Mouse (Mus musculus) ES-E14 (cell line): ENCODE data around the gene Kcnj16. TPM values are rescaled to one million over a fixed set of nuclear protein-coding genes. Genes with fewer than 3 reads are reported as not detected.

ENCODE experiments used
- DNase-seq: peaks from one replicate; pipeline ENCODE4 v3.0.0-alpha.2; 2013; ENCODE audit warnings: low read depth, low spot score
- H3K27ac ChIP-seq: 2 replicates; pipeline ENCODE4 v1.5.1; 2012; ENCODE audit warnings: low read depth, mild to moderate bottlenecking, low read length, moderate library complexity, mixed read lengths; ENCODE audit not compliant: poor library complexity, insufficient read depth, severe bottlenecking
- H3K36me3 ChIP-seq: 2 replicates; pipeline ENCODE4 v1.6.1; 2012; ENCODE audit warnings: mild to moderate bottlenecking, low read length, moderate library complexity, mixed read lengths; ENCODE audit not compliant: control insufficient read depth, poor library complexity, insufficient read depth, severe bottlenecking
- H3K4me1 ChIP-seq, 2 experiments: fragments of 150-350 bp in 1 of 2; sonication (generic) in 1 of 2; 2 replicates each; pipeline ENCODE4 v1.6.1; 2012; ENCODE audit warnings: low read length in 2 of 2, mild to moderate bottlenecking in 1 of 2, mixed read lengths in 1 of 2; ENCODE audit not compliant: control insufficient read depth in 2 of 2, insufficient read depth in 2 of 2, poor library complexity in 1 of 2
- H3K4me3 ChIP-seq, 2 experiments: fragments of 150-350 bp in 1 of 2; sonication (generic) in 1 of 2; 2 replicates each; pipeline ENCODE4 v1.5.1; 2012; ENCODE audit warnings: low read length in 2 of 2, low read depth in 1 of 2, mild to moderate bottlenecking in 1 of 2, mixed read lengths in 1 of 2; ENCODE audit not compliant: insufficient read depth in 1 of 2, poor library complexity in 1 of 2, severe bottlenecking in 1 of 2
- H3K9ac ChIP-seq: 2 replicates; pipeline ENCODE4 v1.6.1; 2012; ENCODE audit warnings: low read depth, mild to moderate bottlenecking, low read length, mixed read lengths; ENCODE audit not compliant: poor library complexity, insufficient read depth, severe bottlenecking
- H3K9me3 ChIP-seq: fragments of 150-350 bp; sonication (generic); 2 replicates; pipeline ENCODE4 v1.6.1; 2012; ENCODE audit warnings: low read depth, mild to moderate bottlenecking, low read length; ENCODE audit not compliant: control insufficient read depth, insufficient read depth
- CHD2 ChIP-seq: IDR thresholded peaks from 2 replicates; pipeline ENCODE4 v1.6.1; 2014; ENCODE audit warnings: mild to moderate bottlenecking, low read depth, low read length, inconsistent platforms
- HCFC1 ChIP-seq: IDR thresholded peaks from 2 replicates; pipeline ENCODE4 v1.6.1; 2012; ENCODE audit warnings: low read length, inconsistent platforms, borderline replicate concordance; ENCODE audit not compliant: insufficient read depth
- MAFK ChIP-seq: IDR thresholded peaks from 2 replicates; pipeline ENCODE4 v1.6.1; 2014; ENCODE audit warnings: mild to moderate bottlenecking, low read depth, low read length, inconsistent platforms; ENCODE audit not compliant: insufficient read depth
- ZC3H11A ChIP-seq: IDR thresholded peaks from 2 replicates; pipeline ENCODE4 v1.6.1; 2012; ENCODE audit warnings: low read depth, mild to moderate bottlenecking, inconsistent platforms, low read length, borderline replicate concordance
- ZNF384 ChIP-seq: IDR thresholded peaks from 2 replicates; pipeline ENCODE4 v1.6.1; 2012; ENCODE audit warnings: low read depth, low read length, inconsistent platforms
- in situ Hi-C, 2 experiments: fragments of 600-800 bp; cut with MboI; formaldehyde crosslinking; loops; one replicate each; pipeline ENCODE4 v1.15.1; 2025; ENCODE audit warnings: low sequenced_read_pairs in 2 of 2, inconsistent platforms in 1 of 2; ENCODE audit not compliant: unreplicated experiment in 2 of 2
- total RNA-seq: library from RNA; depleted of rRNA; stranded (reverse); fragments of 300-350 nt; gene quantifications from 2 replicates; pipeline ENCODE4 v1.2.3, GENCODE M21; 2012

The Kcnj16 gene
- total RNA-seq, 1 experiment, result not detected

GRCm38 (mm10) chr11:110956665-110957064 lies 11.2 kb upstream of the Kcnj16 start:
- H3K36me3 ChIP-seq, result no peaks in the 10 kb centered on the region
- no peak overlapping the region for H3K9ac ChIP-seq
- no peaks in the 10 kb centered on the region for H3K4me1 ChIP-seq
- DNase-seq, result no peak
- in situ Hi-C loops, result no loop called here
- TF ChIP-seq CHD2 (no peak), ZC3H11A (no peak), ZNF384 (no peak), HCFC1 (no peak), MAFK (no peak)
- no peaks in the 10 kb centered on the region for H3K9me3 ChIP-seq
- H3K4me3 ChIP-seq, result no peak overlapping the region
- H3K27ac ChIP-seq, result no peak overlapping the region

- Histone ChIP-seq H3K9me3 (no peaks in the 10 kb centered on the region), H3K36me3 (no peaks in the 10 kb centered on the region), H3K4me1 (no peaks in the 10 kb centered on the region), H3K9ac (no peak overlapping the region), H3K4me3 (no peak overlapping the region), H3K27ac (no peak overlapping the region)
- no peak for DNase-seq
- TF ChIP-seq ZNF384 (no peak), MAFK (no peak), CHD2 (no peak), ZC3H11A (no peak), HCFC1 (no peak)
- in situ Hi-C loops, result no loop called here
These were observed 6.2 kb upstream of the Kcnj16 start for GRCm38 (mm10) chr11:110961592-110962021.

DNA sequence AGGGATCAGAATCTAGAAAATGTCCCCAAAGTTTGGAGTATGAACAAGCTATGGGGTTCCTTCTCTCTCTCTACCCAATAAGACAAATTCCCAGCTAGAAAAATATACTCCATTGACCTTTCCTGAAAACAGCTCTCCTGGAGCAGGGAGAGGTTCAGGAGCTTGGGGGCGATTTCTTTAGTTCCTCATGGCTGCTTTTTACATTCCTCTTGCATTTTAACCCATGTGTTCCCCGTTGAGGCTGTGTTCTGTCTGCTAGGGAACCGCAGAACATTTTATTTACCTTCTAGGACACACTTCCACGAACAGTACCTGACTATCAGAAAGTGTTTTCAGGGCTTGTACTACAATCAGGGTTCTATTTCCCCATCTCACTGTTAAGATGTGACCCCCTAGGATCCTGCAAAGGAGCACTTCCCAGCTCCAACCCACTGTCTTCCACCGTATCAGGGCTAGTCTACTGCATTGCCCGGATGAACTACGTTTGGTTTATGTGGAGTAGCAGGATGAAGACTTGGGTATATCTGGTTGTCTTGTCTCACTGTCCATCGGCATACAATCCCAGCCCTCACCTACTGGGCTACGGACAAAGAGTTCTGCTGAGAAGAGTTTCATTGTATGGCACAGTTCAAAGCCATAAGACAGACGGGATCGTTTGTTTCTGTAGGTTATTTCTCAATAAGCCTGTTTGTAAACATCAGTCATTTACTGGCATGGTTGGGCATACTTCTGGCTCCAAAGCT lies 643 bp upstream of the Kcnj16 start:
- no peak for DNase-seq
- Histone ChIP-seq H3K4me1 (no peaks in the 10 kb centered on the region), H3K4me3 (no peak overlapping the region), H3K27ac (no peak overlapping the region), H3K9ac (no peak overlapping the region), H3K9me3 (no peaks in the 10 kb centered on the region), H3K36me3 (no peaks in the 10 kb centered on the region)
- in situ Hi-C loops, result no loop called here
- no peak for TF ChIP-seq HCFC1
- no peak for TF ChIP-seq ZNF384
- TF ChIP-seq ZC3H11A, result no peak
- TF ChIP-seq MAFK, result no peak
- TF ChIP-seq CHD2, result no peak

DNA sequence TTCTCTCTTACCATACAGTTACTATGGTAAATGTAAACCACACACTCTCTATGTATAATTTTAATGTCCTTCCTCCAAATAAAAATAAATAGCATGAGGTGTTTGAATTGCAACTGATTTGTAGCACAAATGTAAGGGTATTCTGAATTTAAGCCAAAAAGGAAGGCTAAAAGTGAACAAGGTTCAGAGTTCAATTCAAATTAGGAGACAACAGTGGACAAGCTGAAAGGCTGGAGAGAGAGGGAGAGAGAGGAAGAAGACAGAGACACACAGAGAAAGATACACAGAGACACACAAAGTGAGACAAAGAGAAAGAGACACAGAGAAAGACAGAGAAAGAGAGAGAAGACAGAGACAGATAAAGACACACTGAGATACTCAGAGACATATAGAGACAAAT lies 1.1 kb downstream of the Kcnj16 start:
- DNase-seq, result no peak
- Histone ChIP-seq H3K36me3 (no peaks in the 10 kb centered on the region), H3K4me3 (no peak overlapping the region), H3K4me1 (no peaks in the 10 kb centered on the region), H3K9ac (no peak overlapping the region), H3K27ac (no peak overlapping the region), H3K9me3 (no peaks in the 10 kb centered on the region)
- no peak for TF ChIP-seq MAFK
- no peak for TF ChIP-seq ZC3H11A
- TF ChIP-seq CHD2, result no peak
- TF ChIP-seq HCFC1, result no peak
- no peak for TF ChIP-seq ZNF384
- in situ Hi-C loops, result no loop called here

- no peaks in the 10 kb centered on the region for H3K9me3 ChIP-seq
- no peak overlapping the region for H3K9ac ChIP-seq
- no peak for DNase-seq
- no peak overlapping the region for H3K27ac ChIP-seq
- no peak for TF ChIP-seq ZNF384
- TF ChIP-seq CHD2, result no peak
- TF ChIP-seq HCFC1, result no peak
- no peak for TF ChIP-seq MAFK
- TF ChIP-seq ZC3H11A, result no peak
- H3K4me1 ChIP-seq, result no peaks in the 10 kb centered on the region
- in situ Hi-C loops, result no loop called here
- H3K36me3 ChIP-seq, result no peaks in the 10 kb centered on the region
- no peak overlapping the region for H3K4me3 ChIP-seq
These were observed 17.7 kb downstream of the Kcnj16 start for GRCm38 (mm10) chr11:110985508-110985907.
